Mouse (Mus musculus): ENCODE measurements around the gene Trpc4ap.

DNA sequence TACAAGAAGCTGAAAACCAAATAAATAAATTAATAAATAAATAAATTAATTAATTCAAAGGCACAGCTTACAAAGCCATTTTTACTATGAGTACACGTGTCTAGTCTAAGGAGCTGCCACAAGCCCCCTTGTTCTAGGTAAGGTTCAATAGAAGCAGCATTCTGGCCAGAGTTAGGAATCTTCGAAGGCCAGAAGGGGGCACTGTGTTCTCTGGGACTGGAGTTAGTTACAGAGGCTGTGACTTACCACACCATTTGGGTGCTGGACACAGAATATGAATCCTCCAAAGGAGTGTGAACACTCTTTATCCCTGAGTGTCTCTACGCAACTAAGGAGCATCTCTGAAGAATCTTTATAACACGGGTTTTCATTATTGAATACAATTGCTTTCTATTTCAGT is 23.7 kb downstream of the Trpc4ap start:
- TF ChIP-seq CTCF (IDR thresholded peaks at IDR 0.05; ENCODE audit: control insufficient read depth, insufficient read depth, insufficient read length) (peak; percentile 11), CEBPB (IDR thresholded peaks at IDR 0.05; ENCODE audit: low read depth) (no peak), FOSL1 (IDR thresholded peaks at IDR 0.05; ENCODE audit: insufficient read depth, low read length, poor library complexity, severe bottlenecking) (no peak), MYOG (IDR thresholded peaks at IDR 0.05; ENCODE audit: control insufficient read depth, extremely low read depth, insufficient read length) (no peak), MAX (IDR thresholded peaks at IDR 0.05) (no peak)
